Mouse (Mus musculus): ENCODE data around the gene Tmem251.

Tmem251 gene

DNA sequence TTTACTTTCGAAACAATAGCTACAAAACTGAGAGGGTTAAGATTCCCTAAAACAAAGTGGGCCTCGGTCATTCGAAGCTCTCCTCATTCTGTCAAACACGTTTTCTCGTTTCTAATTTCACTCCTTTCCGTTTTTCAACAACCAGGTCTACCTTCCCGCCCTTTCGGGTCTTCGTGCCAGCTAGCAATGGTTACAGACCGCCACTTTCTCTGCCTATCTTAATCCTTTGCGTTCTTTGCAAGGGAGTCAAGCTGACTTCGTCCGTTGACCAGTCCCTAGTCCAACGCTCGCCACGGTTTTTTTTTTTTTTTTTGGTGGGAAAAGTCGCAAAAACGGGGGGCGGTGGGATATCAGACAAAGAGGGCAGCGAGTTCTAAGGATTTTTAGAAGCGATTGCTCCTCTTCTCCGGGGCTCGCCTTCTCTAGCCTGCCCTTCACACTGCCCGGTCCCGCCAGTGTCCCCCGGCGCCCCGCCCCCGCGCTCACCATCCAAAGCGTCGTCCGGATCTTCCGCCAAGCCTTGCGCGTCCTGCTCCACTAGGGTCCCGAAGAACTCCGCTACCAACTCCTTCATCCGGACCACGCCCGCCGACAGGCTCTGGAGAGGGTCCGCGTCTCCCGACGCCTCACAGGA, 13.6 kb downstream of the Tmem251 start:
- no peak for DNase-seq (ENCODE audit: low spot score)

DNA sequence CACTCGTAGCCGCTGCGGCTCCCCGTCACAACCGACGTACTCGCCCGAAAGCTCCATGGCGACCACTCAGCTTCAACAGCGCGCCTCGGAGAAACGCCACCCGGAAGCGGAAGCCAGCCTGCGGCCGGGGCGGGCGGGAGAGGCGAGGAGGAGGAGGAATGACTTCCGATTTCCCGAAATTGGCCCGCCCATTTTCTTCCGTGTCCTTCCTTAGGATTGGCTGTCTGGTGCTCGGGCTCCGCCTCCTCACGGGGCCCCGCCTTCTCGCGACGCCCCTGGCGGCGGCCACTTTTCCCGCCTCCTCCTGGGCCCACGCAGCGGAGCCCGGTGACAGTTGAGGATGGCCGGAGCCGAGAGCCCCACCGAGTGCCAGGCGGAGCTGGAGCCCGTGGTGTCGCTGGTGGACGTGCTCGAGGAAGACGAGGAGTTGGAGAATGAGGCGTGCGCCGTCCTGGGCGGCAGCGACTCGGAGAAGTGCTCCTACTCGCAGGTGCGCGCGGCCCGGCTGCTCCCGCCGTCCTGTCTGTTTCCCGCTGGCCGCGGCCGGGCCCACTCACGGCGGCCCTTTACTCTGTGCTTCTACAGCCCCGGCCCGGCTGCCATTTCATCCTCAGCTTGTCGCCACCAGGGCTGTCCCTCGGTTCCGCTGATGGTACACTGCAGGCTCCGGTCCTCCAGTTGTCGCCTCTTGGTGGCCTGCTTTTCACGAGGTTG, 14.3 kb downstream of the Tmem251 start, which contains the start of the genes Gm28051, Gon7 and Ubr7:
Gene Gm28051, minus strand, starts transcription at position 77 of the 714 bp plus-strand sequence.
Gene Gon7, minus strand, starts transcription at position 115 of the 714 bp plus-strand sequence.
Gene Ubr7, plus strand, starts transcription at position 279 of the 714 bp plus-strand sequence.
- DNase-seq (ENCODE audit: low spot score): peak; percentile 94

GRCm38 (mm10) chr12:102758403-102758756, 14.8 kb downstream of the Tmem251 start, which contains the start of gene Gm20604:
Gene Gm20604, minus strand, starts transcription at chr12:102758672.
- DNase-seq (ENCODE audit: low spot score): no peak

DNA sequence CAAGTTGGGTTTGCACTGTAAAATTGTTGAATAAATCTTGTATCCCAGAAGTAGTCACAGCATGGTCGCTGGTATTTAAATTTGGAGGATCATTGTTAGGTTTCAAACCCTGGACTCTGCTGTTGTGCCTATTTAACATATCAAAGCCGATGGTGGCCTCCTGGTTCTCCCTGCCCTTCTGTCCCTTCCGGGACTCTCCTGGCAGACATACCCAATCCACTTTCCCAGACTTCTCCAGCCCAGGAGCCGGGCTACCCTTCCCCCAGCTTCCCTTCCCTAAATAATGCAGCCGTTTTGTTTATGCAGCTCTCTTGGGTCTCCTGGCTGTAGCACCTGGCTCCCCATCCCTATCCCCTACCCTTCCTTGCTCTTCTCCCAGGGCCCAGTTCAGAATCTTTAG, 15.4 kb downstream of the Tmem251 start:
- DNase-seq (ENCODE audit: low spot score): no peak

DNA sequence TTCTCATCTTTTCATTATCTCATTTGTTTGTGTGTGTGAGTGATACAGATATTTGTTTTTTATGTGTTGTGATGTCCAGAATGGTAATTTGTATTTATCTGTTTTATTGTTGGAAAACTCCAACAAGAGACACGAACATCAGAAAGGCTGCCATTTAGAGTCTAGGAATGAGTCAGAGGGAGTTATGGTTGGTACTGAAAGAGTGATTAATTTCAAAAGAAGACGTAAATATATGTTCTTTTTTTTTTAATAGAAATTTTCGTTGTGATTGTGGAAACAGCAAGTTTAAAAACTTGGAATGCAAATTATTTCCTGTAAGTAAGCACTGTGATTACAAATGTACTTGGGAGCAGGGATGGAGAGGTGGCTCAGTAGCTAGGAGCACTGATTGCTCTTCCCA, 18.1 kb downstream of the Tmem251 start:
- no peak for DNase-seq (ENCODE audit: low spot score)

GRCm38 (mm10) chr12:102763696-102764095, 20.1 kb downstream of the Tmem251 start:
- peak; percentile 44 for DNase-seq (ENCODE audit: low spot score)

GRCm38 (mm10) chr12:102769000-102769399, 25.4 kb downstream of the Tmem251 start:
- DNase-seq (ENCODE audit: low spot score): no peak

DNA sequence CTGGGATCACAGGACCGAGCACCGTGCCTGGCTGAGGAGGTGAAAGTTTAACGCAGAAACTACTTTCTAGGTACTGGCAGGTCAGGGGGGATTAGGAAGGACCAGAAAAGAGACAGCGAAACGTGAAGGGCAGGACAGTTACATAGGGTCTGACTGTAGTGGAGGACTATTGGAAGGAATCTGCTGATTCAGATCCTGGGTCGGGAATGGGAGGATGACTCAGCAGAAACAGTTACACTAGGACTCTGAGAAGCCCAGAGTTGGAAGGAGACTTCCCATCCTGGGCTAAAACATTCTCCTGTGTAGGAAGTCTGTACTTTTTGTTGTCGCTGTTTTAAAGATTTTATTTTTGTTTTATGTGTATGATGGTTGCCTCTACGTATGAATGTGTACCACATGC, 28.0 kb downstream of the Tmem251 start:
- DNase-seq (ENCODE audit: low spot score): no peak

DNA sequence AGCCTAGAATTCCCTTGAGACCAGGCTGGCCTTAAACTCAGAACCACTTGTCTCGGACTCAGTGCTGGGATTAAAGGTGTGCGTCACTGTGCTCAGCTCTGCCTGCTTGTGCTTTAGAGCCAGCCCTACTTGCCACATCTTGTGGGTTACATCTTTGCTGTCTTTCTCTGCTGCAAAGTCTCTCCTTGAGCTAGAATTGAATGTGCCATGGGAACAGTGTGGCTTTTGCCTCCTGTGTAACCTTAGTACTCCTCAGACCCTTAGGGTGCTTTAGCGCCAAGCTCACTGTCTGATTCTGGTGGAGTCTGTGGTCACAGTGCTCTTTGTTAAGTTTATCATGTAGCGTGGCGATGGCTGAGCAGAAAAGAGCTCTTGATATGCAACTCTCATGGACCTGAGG, 29.1 kb downstream of the Tmem251 start:
- no peak for DNase-seq (ENCODE audit: low spot score)

- DNase-seq (ENCODE audit: low spot score): no peak
These were observed 32.5 kb downstream of the Tmem251 start for GRCm38 (mm10) chr12:102776035-102776434.

DNA sequence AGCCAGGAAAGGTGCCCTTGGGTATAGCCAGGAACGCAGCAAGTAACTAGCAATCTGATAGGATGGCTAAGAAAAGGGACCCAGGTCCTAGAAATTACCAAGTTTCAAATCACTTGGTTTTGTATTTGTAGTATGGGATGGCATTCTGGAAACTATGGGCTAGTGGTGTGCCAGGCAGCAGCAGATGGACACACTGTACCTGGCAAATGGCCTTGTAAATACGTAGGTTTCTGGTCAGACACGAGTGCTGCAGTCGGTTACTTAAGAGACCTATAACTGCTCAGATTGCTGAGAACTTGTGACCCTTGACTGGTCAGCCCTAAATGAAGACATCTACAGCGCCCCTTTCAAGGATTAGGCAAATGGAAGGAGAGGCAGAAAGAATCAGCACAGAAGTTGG, 34.6 kb downstream of the Tmem251 start:
- DNase-seq (ENCODE audit: low spot score): no peak

DNA sequence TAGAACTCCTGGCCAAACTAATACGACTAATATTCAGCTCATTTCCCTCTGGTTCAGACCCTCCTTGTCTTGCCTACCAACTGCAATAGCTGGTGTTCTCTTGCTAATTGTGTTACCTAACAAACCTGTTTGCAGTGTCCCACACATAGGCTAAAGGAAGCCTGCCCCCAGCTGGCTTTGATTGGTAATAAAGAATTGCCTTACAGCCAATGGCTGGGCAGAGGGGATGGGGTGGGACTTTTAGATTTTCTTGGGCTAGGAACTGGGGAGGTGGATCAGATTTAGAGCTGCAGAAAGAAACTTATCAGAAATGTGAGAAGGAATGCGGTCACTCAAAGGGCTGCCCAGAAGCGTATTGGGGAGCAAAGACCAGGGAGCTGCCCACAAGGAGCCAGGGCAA, 35.9 kb downstream of the Tmem251 start:
- no peak for DNase-seq (ENCODE audit: low spot score)

GRCm38 (mm10) chr12:102782841-102783240, 39.3 kb downstream of the Tmem251 start:
- DNase-seq (ENCODE audit: low spot score): no peak

GRCm38 (mm10) chr12:102784899-102785592, 41.5 kb downstream of the Tmem251 start:
- DNase-seq (ENCODE audit: low spot score): no peak

DNA sequence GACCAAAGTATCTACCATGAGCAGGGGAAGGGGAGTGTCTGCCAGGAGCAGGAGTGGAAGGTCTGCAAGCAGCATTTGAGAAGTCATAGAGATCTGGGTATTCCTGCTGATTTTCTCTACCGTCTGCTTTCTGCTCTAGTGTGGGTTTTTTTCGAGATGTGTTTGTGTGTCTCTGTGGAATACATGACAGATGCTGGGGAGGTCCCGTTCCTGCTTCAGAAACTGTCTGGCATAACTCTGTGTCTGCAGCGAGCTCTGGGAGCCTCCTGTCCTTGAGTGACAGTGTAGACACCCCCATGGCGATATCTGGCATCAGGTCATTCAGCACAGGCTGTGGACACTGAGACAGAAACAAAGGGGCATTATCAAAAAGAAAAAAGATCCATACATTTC, 42.0 kb downstream of the Tmem251 start:
- DNase-seq (ENCODE audit: low spot score): no peak

DNA sequence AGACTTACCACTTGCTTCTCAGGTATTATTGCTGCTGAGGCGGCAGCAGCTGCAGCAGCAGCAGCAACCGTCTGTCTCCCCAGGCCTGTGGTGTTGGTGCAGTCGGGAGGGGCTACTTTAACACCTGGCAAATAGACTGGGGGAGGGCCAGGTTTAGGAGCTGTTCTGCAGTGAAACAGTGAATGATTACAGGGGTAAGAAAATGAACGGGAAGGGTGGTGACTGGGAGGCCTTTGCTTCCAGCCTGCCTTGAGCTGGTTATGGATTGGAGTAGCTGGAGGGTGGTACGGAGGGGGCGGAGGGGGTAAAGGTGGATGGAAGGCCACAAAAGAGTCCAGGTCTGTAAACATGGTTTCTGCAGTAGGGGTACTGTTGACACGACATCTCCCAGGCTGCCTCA, 44.4 kb downstream of the Tmem251 start:
- no peak for DNase-seq (ENCODE audit: low spot score)
